Mouse (Mus musculus): ENCODE data around the gene Tceanc2. TPM values are rescaled to one million over a fixed set of nuclear protein-coding genes. Genes with fewer than 3 reads are reported as not detected.

Tceanc2 gene
- polyA plus RNA-seq, 1 experiment, result 15.7 TPM

DNA sequence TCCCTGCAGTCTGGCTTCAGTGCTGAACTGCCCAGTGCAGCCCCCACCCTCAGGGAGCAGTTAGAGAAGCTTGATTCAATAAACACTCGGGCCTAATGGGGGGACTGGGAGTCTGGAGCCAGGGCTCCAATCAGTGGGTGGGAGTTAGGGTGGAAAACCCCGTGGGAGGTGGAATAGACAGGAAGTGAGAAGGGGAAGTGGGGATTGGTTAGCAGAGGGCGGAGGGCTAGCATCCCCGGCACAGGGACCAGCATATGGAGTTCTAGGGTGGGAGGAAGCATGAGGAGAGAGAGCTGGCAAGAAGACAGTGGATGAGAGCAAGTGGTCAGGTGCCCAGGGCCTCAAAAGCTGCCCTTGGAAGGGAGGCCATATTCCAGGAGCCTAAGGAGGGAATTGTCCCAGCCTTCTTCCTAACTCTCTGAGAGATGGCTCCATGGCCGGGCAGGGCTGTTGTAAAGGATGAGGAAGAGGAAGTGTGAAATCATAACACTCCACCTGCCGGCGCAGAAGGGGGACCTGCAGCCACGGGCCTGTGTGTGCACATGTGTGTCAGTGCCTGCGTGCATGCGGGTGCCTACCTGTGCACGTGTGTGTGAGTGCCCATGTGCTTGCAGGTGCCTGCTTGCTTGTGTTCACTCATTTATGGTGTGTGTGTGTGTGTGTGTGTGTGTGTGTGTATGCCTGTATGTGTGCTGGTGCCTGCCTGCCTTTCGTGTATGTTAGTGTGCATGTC lies 34.5 kb upstream of the Tceanc2 start:
- Histone ChIP-seq H3K9ac (ENCODE audit: low read depth, poor library complexity, severe bottlenecking) (no peak overlapping the region), H3K36me3 (ENCODE audit: control insufficient read depth, insufficient read depth, low read length, poor library complexity, severe bottlenecking) (no peaks in the 10 kb centered on the region)
- TF ChIP-seq POLR2A (IDR thresholded peaks at IDR 0.05; ENCODE audit: insufficient read depth, low read length), result no peak
- TF ChIP-seq EP300 (IDR thresholded peaks at IDR 0.05; ENCODE audit: insufficient read depth, low read depth, low read length), result no peak
- no peak for TF ChIP-seq CTCF (IDR thresholded peaks at IDR 0.05; ENCODE audit: low read depth, low read length)

DNA sequence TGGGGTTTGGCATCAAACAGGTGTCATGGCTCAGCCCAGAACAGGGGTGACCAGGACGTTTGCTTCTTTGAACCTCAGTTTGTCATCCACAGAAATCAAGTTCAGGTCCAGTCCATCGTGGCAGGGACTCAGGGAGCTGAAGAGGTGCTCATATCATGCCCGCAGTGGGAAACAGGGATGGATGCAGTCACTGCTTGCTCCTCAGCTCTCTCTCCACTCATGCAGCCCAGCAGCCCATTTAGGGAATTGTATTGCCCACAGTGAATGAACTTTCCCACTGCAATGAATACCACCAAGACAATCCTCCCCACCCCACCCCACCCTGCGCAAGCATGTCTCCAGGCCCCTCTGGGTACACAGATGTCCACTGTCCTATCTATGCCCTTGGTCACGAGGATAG lies 33.0 kb upstream of the Tceanc2 start:
- Histone ChIP-seq H3K9me3 (replicated peaks; ENCODE audit: control insufficient read depth, insufficient read depth, low read length, poor library complexity, severe bottlenecking) (no peaks in the 10 kb centered on the region), H3K9ac (ENCODE audit: low read depth, poor library complexity, severe bottlenecking) (no peak overlapping the region), H3K27me3 (ENCODE audit: control insufficient read depth, insufficient read depth, low read length, poor library complexity, severe bottlenecking) (no peaks in the 10 kb centered on the region), H3K36me3 (ENCODE audit: control insufficient read depth, insufficient read depth, low read length, poor library complexity, severe bottlenecking) (no peaks in the 10 kb centered on the region), H3K4me3 (ENCODE audit: low read depth, low read length) (no peak overlapping the region), H3K4me1 (ENCODE audit: control insufficient read depth, insufficient read depth, low read length) (no peaks in the 10 kb centered on the region), H3K27ac (ENCODE audit: insufficient read depth, low read length) (no peak overlapping the region)
- TF ChIP-seq EP300 (IDR thresholded peaks at IDR 0.05; ENCODE audit: insufficient read depth, low read depth, low read length) (no peak), CTCF (IDR thresholded peaks at IDR 0.05; ENCODE audit: low read depth, low read length) (no peak), POLR2A (IDR thresholded peaks at IDR 0.05; ENCODE audit: insufficient read depth, low read length) (no peak)

More for the DNA sequence above, 34.5 kb upstream of the Tceanc2 start:
- H3K4me1 ChIP-seq (ENCODE audit: control insufficient read depth, insufficient read depth, low read length), result no peaks in the 10 kb centered on the region
- no peaks in the 10 kb centered on the region for H3K27me3 ChIP-seq (ENCODE audit: control insufficient read depth, insufficient read depth, low read length, poor library complexity, severe bottlenecking)
- H3K27ac ChIP-seq (ENCODE audit: insufficient read depth, low read length), result no peak overlapping the region
- no peaks in the 10 kb centered on the region for H3K9me3 ChIP-seq (replicated peaks; ENCODE audit: control insufficient read depth, insufficient read depth, low read length, poor library complexity, severe bottlenecking)
- H3K4me3 ChIP-seq (ENCODE audit: low read depth, low read length), result no peak overlapping the region

DNA sequence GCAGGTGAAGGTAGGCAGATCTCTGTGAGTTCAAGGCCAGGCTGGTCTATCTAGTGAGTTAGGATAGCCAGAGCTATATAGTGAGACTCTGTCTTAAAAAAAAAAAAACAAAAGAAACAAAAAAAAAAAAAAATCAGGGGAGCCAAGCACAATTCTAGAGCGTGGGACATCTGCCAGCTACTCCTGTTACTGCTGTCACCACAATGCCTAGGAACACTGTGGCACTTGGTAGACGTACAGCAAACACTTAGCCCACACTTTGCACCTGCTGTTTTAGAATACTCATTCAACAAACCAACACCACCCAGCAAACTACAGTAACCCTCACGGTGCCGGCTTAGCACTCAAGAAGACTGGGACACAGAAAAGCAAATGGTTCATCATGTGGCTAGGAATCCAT lies 32.5 kb upstream of the Tceanc2 start:
- Histone ChIP-seq H3K9ac (ENCODE audit: low read depth, poor library complexity, severe bottlenecking) (no peak overlapping the region), H3K36me3 (ENCODE audit: control insufficient read depth, insufficient read depth, low read length, poor library complexity, severe bottlenecking) (no peaks in the 10 kb centered on the region), H3K27me3 (ENCODE audit: control insufficient read depth, insufficient read depth, low read length, poor library complexity, severe bottlenecking) (no peaks in the 10 kb centered on the region), H3K9me3 (replicated peaks; ENCODE audit: control insufficient read depth, insufficient read depth, low read length, poor library complexity, severe bottlenecking) (no peaks in the 10 kb centered on the region), H3K4me1 (ENCODE audit: control insufficient read depth, insufficient read depth, low read length) (no peaks in the 10 kb centered on the region), H3K27ac (ENCODE audit: insufficient read depth, low read length) (no peak overlapping the region), H3K4me3 (ENCODE audit: low read depth, low read length) (no peak overlapping the region)
- TF ChIP-seq POLR2A (IDR thresholded peaks at IDR 0.05; ENCODE audit: insufficient read depth, low read length) (no peak), EP300 (IDR thresholded peaks at IDR 0.05; ENCODE audit: insufficient read depth, low read depth, low read length) (no peak), CTCF (IDR thresholded peaks at IDR 0.05; ENCODE audit: low read depth, low read length) (no peak)

DNA sequence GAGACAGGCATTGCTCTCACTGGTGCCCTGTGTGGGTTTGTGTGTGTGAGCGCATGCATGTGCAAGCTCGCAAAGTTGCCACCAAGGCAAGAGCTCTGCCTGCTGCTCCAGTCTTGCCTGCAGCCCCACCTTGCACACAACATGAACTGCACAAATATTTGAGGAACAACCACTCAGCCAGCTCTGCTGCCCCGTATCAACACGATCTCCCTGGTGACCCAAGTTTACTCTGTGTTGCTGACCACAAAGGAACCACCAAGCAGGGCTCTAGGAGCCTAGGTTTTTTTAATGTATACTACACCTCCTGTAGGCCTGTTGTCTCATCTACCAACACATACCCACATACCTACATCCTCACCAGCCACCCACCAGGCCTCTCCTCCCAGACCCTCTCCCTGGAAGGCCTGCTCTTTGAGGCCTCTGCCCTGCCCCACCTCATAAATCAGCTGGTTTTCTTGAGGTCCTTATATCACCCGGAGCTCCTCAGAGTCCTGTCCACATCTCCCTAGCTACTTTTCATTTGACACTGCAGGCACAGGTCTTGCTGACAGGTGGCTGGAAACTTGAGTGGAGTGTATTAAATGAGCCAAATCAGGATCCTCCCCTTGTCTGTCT lies 31.7 kb upstream of the Tceanc2 start:
- Histone ChIP-seq H3K36me3 (ENCODE audit: control insufficient read depth, insufficient read depth, low read length, poor library complexity, severe bottlenecking) (no peaks in the 10 kb centered on the region), H3K9ac (ENCODE audit: low read depth, poor library complexity, severe bottlenecking) (no peak overlapping the region), H3K4me1 (ENCODE audit: control insufficient read depth, insufficient read depth, low read length) (no peaks in the 10 kb centered on the region), H3K9me3 (replicated peaks; ENCODE audit: control insufficient read depth, insufficient read depth, low read length, poor library complexity, severe bottlenecking) (no peaks in the 10 kb centered on the region), H3K27me3 (ENCODE audit: control insufficient read depth, insufficient read depth, low read length, poor library complexity, severe bottlenecking) (no peaks in the 10 kb centered on the region), H3K27ac (ENCODE audit: insufficient read depth, low read length) (no peak overlapping the region), H3K4me3 (ENCODE audit: low read depth, low read length) (no peak overlapping the region)
- no peak for TF ChIP-seq POLR2A (IDR thresholded peaks at IDR 0.05; ENCODE audit: insufficient read depth, low read length)
- no peak for TF ChIP-seq CTCF (IDR thresholded peaks at IDR 0.05; ENCODE audit: low read depth, low read length)
- no peak for TF ChIP-seq EP300 (IDR thresholded peaks at IDR 0.05; ENCODE audit: insufficient read depth, low read depth, low read length)

DNA sequence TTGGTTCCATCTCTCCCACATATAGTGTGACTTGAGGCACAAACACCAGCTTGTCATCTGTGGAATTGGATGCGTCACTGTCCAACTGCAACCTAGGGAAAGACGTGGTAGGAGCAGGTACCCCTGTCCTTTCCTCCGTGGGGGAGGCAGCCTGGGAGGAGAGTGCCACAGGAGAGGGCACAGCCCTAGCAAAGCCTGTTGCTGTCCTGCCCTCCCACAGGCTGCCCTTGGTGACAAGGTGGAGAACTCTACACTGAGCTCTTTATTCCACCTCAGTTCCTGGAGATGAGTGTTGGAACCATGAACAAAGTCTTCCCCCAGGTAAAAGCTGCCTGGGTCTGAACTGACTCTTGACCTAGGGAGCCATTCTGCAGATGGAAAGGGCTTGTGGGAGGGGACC lies 30.0 kb upstream of the Tceanc2 start, which contains the start of gene Ldlrad1:
Gene Ldlrad1 (plus strand): TSS at position 301 of the 400 bp plus-strand sequence.
- Histone ChIP-seq H3K4me3 (ENCODE audit: low read depth, low read length) (no peak within 1 kb of the TSS), H3K36me3 (ENCODE audit: control insufficient read depth, insufficient read depth, low read length, poor library complexity, severe bottlenecking) (no peaks in the 10 kb centered on the region), H3K9ac (ENCODE audit: low read depth, poor library complexity, severe bottlenecking) (no peak within 1 kb of the TSS), H3K4me1 (ENCODE audit: control insufficient read depth, insufficient read depth, low read length) (no peaks in the 10 kb centered on the region), H3K27ac (ENCODE audit: insufficient read depth, low read length) (no peak within 1 kb of the TSS), H3K9me3 (replicated peaks; ENCODE audit: control insufficient read depth, insufficient read depth, low read length, poor library complexity, severe bottlenecking) (no peaks in the 10 kb centered on the region), H3K27me3 (ENCODE audit: control insufficient read depth, insufficient read depth, low read length, poor library complexity, severe bottlenecking) (no peaks in the 10 kb centered on the region)
- no peak for TF ChIP-seq EP300 (IDR thresholded peaks at IDR 0.05; ENCODE audit: insufficient read depth, low read depth, low read length)
- TF ChIP-seq CTCF (IDR thresholded peaks at IDR 0.05; ENCODE audit: low read depth, low read length), result no peak
- TF ChIP-seq POLR2A (IDR thresholded peaks at IDR 0.05; ENCODE audit: insufficient read depth, low read length), result no peak

DNA sequence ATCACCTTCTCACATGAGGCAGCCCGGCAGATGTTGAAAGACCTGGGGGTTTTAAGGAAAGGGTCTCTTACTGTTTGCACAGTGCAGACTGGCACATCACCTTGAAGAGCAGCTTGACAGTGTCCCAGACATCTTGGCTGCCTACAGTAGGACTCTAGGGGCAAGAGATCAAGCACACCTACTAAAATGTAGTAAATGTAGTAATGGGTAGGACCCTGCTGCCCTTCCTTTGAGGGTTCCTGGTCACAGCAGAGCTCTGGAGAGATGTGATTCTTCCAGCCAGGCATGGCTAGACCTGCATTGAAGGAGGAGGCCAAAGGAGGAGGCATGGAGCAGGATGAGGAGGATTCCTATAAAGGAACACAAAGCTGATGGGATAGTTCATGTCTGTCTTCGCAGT lies 28.1 kb upstream of the Tceanc2 start:
- Histone ChIP-seq H3K9ac (ENCODE audit: low read depth, poor library complexity, severe bottlenecking) (no peak overlapping the region), H3K9me3 (replicated peaks; ENCODE audit: control insufficient read depth, insufficient read depth, low read length, poor library complexity, severe bottlenecking) (no peaks in the 10 kb centered on the region), H3K36me3 (ENCODE audit: control insufficient read depth, insufficient read depth, low read length, poor library complexity, severe bottlenecking) (no peaks in the 10 kb centered on the region), H3K27me3 (ENCODE audit: control insufficient read depth, insufficient read depth, low read length, poor library complexity, severe bottlenecking) (no peaks in the 10 kb centered on the region), H3K4me3 (ENCODE audit: low read depth, low read length) (no peak overlapping the region), H3K27ac (ENCODE audit: insufficient read depth, low read length) (no peak overlapping the region), H3K4me1 (ENCODE audit: control insufficient read depth, insufficient read depth, low read length) (no peaks in the 10 kb centered on the region)
- no peak for TF ChIP-seq EP300 (IDR thresholded peaks at IDR 0.05; ENCODE audit: insufficient read depth, low read depth, low read length)
- no peak for TF ChIP-seq POLR2A (IDR thresholded peaks at IDR 0.05; ENCODE audit: insufficient read depth, low read length)
- TF ChIP-seq CTCF (IDR thresholded peaks at IDR 0.05; ENCODE audit: low read depth, low read length), result no peak

All from ES-Bruce4 (cell line).